Mouse (Mus musculus) liver, embryonic 16.5 days (tissue): ENCODE results near the gene Fus. TPM values are rescaled to one million over a fixed set of nuclear protein-coding genes. Genes with fewer than 3 reads are reported as not detected.
"Not testable (repeated sequence)": the region's sequence is repeated elsewhere in the genome, so short reads cannot be mapped to it uniquely, and the experiment has no call there.

Experiments used
- ATAC-seq: fragments of 200-750 bp; cut with Nextera tagmentation; 2 replicates; pipeline ENCODE4 v1.8.0; 2017; ENCODE audit warnings: low read depth, mild to moderate bottlenecking, moderate number of reproducible peaks, moderate library complexity
- H3K27ac ChIP-seq: fragments of 300-500 bp; sonication (generic); 2 replicates; pipeline ENCODE4 v1.5.1; 2014; ENCODE audit warnings: mild to moderate bottlenecking, low read length
- H3K27me3 ChIP-seq: fragments of 300-500 bp; sonication (generic); 2 replicates; pipeline ENCODE4 v1.6.1; 2014; ENCODE audit warnings: low read depth, low read length, mixed read lengths; ENCODE audit not compliant: control insufficient read depth, insufficient read depth
- H3K36me3 ChIP-seq: fragments of 300-500 bp; sonication (generic); 2 replicates; pipeline ENCODE4 v1.6.1; 2014; ENCODE audit warnings: mild to moderate bottlenecking; ENCODE audit not compliant: control insufficient read depth, insufficient read depth
- H3K4me1 ChIP-seq: fragments of 300-500 bp; sonication (generic); 2 replicates; pipeline ENCODE4 v1.6.1; 2014; ENCODE audit warnings: low read depth, low read length, mixed read lengths; ENCODE audit not compliant: control insufficient read depth
- H3K4me2 ChIP-seq: fragments of 300-500 bp; sonication (generic); 2 replicates; pipeline ENCODE4 v1.6.1; 2014; ENCODE audit warnings: low read depth, low read length, mixed read lengths
- H3K4me3 ChIP-seq: fragments of 300-500 bp; sonication (generic); 2 replicates; pipeline ENCODE4 v1.5.1; 2014; ENCODE audit warnings: low read depth, mild to moderate bottlenecking, low read length
- H3K9ac ChIP-seq: fragments of 300-500 bp; sonication (generic); 2 replicates; pipeline ENCODE4 v1.6.1; 2014; ENCODE audit warnings: low read depth, low read length
- H3K9me3 ChIP-seq: fragments of 300-500 bp; sonication (generic); replicated peaks from 2 replicates; pipeline ENCODE4 v1.6.1; 2016; ENCODE audit warnings: low read length; ENCODE audit not compliant: control insufficient read depth
- WGBS: fragments of 180-500 bp; shearing (Covaris S2); extraction: QIAGEN DNeasy Blood & Tissue Kit; methylation state at CpG from one replicate; pipeline ENCODE4 v1.1.7; 2014; ENCODE audit not compliant: insufficient replicate concordance; 5-methylcytosine and 5-hydroxymethylcytosine counted together
- polyA plus RNA-seq: library from polyadenylated mRNA; unstranded; fragments of >200 nt; fragmentation: Nextera tagmentation; extraction: Ambion mirVana; gene quantifications from 2 replicates; pipeline ENCODE4 v1.2.1, GENCODE M21; 2015

Fus gene
- polyA plus RNA-seq, 1 experiment from 2014 or later: 92.3 TPM

DNA sequence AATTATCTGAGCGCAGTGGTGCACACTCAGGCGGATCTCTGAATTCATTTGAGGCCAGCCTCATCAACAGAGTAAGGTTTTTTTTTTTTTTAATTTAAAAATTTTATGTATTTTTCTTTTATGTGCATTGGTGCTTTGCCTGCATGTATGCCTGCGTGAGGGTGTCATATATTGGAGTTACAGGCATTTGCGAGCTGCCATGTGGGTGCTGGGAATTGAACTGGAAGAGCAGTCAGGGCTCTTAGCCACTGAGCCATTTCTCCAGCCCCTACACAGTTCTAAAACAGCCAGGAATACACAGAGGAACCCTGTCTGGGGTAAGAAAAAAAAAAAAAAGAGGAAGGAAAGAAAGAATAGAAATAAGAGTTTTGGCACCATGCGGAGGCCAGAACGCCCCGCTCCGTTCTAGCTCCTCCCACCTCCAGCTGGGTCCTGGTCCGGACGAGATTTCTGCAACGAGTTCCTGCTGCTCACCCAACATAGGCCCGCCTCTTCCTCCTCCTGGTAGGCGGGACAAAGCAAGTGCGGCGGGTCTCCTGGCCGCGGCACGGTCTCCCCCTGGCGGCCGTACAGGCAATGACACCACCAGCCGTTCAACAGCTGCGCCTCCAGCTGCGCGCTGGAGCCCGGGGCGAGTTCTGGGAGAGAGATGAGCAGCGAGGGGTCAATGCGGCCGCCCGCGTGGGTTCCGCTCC lies 32.1 kb upstream of the Fus start:
- Histone ChIP-seq H3K4me1 (peaks cover 22% of the 10 kb centered on the region), H3K4me3 (peak overlapping the region; percentile 74), H3K27me3 (no peaks in the 10 kb centered on the region), H3K9me3 (no peaks in the 10 kb centered on the region), H3K9ac (peak overlapping the region; percentile 80), H3K27ac (0 out of 2 replicates have a peak overlapping the region, but pooled peaks have one; percentile 5), H3K36me3 (no peaks in the 10 kb centered on the region), H3K4me2 (peak overlapping the region; percentile 99)
- ATAC-seq: peak; percentile 92
- 8% methylated on average over 30 of the region's 32 CpGs for WGBS

DNA sequence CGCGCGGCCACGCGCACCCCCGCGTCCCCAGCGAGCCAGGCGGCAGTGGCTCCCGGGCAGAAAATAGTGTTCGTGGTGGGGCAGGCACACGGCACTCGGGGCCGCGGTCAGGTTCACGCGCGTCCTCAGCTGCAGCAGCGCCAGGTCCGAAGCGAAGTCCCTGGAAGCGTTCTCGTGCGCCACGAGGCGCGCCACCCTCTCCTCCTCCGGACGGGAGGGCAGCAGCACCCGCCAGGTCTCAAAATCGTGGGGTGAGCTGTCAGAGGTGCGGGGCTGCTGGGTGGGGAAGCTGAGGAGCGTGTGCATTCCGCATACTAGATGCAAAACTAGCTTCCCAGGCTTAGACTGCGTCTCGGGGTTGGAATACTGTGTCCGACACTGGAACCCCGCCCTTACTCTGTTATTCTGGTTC lies 31.5 kb upstream of the Fus start:
- ATAC-seq: no peak; the same call in 1 of the 2 replicates
- Histone ChIP-seq H3K9me3 (no peaks in the 10 kb centered on the region), H3K4me1 (peaks cover 20% of the 10 kb centered on the region), H3K27ac (0 out of 2 replicates have a peak overlapping the region, but pooled peaks have one; percentile 26), H3K9ac (peak overlapping the region; percentile 80), H3K36me3 (no peaks in the 10 kb centered on the region), H3K4me3 (peak overlapping the region; percentile 74), H3K4me2 (peak overlapping the region; percentile 99), H3K27me3 (no peaks in the 10 kb centered on the region)
- under 1% methylated on average over 38 of the region's 38 CpGs for WGBS

DNA sequence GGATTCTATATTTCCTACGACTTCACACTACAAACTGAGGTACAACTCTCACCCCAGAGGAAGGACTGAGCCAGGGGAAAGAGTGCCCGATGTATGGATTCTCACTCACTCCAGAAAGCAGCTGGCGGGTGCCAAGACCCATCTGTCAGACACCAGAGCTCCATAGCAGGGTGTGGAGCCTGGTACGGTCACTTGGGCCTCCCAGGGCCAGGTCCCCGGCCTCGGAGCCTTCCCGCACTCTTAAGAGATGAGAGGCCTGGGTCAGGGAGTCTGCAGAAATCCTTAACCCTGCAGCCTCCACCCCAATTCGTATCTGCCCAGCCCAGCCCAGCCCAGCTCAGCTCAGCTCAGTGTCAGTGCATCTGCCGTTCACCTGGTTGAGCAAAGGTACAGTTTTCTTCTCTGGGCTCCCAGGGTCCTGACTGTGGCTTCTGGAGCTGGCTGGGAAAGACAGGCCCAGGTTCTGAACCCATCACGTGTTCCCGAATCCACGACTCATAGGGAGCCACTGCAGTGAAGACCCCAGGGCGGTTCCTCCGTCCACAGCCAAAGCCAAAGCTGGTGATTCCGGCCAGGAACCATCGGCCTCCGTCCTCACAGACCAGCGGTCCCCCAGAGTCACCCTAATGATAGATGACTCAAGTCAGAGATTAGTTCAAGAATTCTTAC lies 30.9 kb upstream of the Fus start:
- Histone ChIP-seq H3K27ac (no peak overlapping the region), H3K4me3 (peak overlapping the region; percentile 74), H3K27me3 (no peaks in the 10 kb centered on the region), H3K4me1 (peaks cover 17% of the 10 kb centered on the region), H3K36me3 (no peaks in the 10 kb centered on the region), H3K9ac (peak overlapping the region; percentile 80), H3K9me3 (no peaks in the 10 kb centered on the region), H3K4me2 (peak overlapping the region; percentile 99)
- no peak for ATAC-seq
- WGBS: 56% methylated on average over 18 of the region's 18 CpGs

DNA sequence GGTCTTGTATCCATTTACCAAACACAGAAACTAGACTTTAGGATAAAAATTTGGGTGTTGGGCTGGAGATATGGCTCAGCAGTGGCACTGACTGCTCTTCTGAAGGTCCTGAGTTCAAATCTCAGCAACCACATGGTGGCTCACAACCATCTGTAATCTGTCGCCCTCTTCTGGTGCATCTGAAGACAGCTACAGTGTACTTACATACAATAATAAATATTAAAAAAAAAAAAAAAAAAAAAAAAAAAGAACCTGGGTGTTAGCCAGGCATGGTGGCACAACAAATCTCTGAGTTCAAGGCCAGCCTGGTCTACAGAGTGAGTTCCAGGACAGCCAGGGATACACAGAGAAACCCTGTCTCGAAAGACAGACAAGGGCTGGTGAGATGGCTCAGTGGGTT lies 25.2 kb upstream of the Fus start:
- not testable (repeated sequence) for H3K27ac ChIP-seq, H3K9me3 ChIP-seq, H3K4me1 ChIP-seq, H3K9ac ChIP-seq, H3K36me3 ChIP-seq, H3K4me2 ChIP-seq, H3K4me3 ChIP-seq, ATAC-seq
- 32% methylated on average over 2 of the region's 2 CpGs for WGBS
- peaks cover 20% of the 10 kb centered on the region for H3K27me3 ChIP-seq

DNA sequence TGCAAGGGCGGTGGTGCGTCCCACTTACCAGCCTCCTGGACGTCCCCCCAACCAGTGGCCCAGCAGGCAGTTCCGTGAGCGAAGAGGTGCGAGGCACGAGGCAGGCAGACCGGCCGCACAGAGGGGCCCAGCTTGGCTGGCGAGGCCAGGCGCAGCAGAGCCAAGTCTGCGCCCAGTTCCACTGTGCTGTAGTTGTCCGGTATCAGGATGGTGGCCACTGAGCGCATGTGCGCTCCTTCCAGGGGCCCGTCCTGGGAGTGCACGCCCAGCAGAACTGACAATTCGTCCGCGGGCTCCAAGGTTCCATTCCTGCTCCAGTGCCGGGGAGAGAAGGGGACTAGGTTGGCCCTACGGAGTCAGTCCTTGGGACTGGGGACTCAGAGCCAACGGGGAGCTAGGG lies 22.6 kb upstream of the Fus start:
- Histone ChIP-seq H3K27me3 (peaks cover 20% of the 10 kb centered on the region), H3K4me3 (no peak overlapping the region), H3K4me1 (no peaks in the 10 kb centered on the region; the same call in 1 of the 2 replicates), H3K4me2 (no peak overlapping the region), H3K27ac (no peak overlapping the region), H3K9ac (no peak overlapping the region), H3K9me3 (no peaks in the 10 kb centered on the region), H3K36me3 (no peaks in the 10 kb centered on the region)
- no peak for ATAC-seq
- 19% methylated on average over 23 of the region's 23 CpGs for WGBS

DNA sequence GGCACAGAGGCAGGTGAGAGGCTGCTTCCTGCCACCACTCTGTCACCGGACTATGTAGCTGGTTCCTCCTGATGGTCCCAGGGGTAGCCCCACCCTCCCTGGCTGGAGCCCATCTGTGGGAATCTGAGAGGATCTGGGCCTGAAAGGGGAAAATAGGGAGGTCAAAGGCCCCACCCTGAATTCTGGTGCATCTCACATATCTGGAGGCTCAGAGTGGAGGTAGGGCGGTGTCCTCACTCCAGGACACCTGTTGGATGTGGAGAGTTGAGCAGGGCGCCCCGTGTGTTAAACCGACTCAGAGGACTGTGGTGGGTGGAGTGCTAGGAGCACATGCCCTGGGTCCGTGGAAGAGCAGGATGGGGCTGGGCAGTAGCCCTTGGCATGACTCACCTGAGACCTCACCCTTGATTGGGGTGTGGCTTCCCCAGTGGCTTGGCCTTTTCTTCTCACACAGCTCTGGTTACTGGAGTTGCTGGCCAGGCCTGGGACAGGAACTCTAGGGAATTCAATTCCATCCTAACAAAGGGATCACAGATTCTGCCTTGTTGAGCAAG lies 20.7 kb upstream of the Fus start, which contains the start of gene Prss36:
TSS of gene Prss36 (minus strand) at position 256 of the 554 bp plus-strand sequence.
- Histone ChIP-seq H3K36me3 (no peaks in the 10 kb centered on the region), H3K27ac (no peak within 1 kb of the TSS), H3K9me3 (no peaks in the 10 kb centered on the region), H3K9ac (no peak within 1 kb of the TSS), H3K4me3 (no peak within 1 kb of the TSS), H3K4me2 (no peak within 1 kb of the TSS), H3K4me1 (no peaks in the 10 kb centered on the region; the same call in 1 of the 2 replicates), H3K27me3 (peaks cover 20% of the 10 kb centered on the region)
- ATAC-seq: 0 out of 2 replicates have a peak, but pooled peaks have one; percentile 9
- WGBS: 54% methylated on average over 6 of the region's 6 CpGs

DNA sequence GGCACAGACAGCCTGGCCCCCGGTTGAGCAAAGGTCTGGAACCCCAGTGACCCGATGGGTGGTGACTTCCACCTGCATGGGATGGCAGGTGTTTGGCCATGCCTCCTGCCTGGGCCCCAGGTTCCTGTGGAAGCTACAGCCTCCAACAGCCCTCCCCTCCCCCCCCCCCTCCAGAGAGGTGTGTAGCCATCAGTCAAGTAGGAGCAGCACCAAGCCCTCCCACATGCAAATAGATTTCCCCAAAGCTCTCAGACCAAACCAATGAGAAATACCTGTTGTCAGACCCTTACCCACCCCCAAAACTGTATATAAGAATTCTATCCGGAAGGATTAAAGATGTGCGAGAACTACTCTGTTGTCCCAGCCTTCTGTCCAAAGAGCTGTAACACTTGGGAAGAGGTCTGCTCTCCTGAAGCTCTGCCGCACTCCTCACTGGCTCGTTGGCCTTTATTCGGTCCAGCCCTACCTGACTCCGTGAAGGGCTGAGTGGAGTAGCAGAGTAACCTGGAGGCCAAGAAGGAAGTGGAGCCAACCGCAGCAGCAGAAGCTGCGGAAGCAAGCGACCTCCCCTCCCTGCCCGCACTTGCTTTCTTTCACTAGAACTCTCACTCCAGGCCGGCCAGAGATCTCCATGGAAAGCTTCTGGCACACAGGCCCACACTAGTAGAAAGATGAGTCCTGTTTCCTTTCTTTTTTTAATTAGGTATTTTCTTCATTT lies 14.2 kb upstream of the Fus start:
- H3K9me3 ChIP-seq: no peaks in the 10 kb centered on the region
- H3K36me3 ChIP-seq: no peaks in the 10 kb centered on the region
- no peak overlapping the region for H3K27ac ChIP-seq
- H3K9ac ChIP-seq: no peak overlapping the region
- ATAC-seq: no peak
- H3K4me3 ChIP-seq: no peak overlapping the region
- no peaks in the 10 kb centered on the region; the same call in 1 of the 2 replicates for H3K4me1 ChIP-seq
- WGBS: 23% methylated on average over 13 of the region's 13 CpGs
- no peak overlapping the region for H3K4me2 ChIP-seq
- no peaks in the 10 kb centered on the region for H3K27me3 ChIP-seq

DNA sequence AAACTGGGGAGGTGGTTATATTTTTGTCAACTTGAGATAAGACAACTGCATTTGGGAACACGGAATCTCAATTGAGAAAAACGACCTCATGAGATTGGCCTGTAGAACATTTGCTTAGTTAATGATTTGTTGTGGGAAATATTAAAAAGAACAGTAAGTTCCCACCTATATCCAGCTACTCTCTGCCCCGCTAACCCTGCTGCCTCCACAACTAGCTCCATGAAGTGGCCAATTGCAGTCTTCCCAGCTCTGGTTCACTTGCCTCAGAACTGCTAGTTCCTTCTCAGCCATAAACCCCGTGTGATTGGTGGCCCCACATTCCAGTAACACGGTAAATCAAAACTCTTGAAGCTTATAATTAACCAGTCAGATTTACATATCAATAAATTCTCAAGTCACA lies 7.9 kb upstream of the Fus start:
- ATAC-seq: no peak
- no peak overlapping the region for H3K4me3 ChIP-seq

More for the DNA sequence above, 7.9 kb upstream of the Fus start:
- Histone ChIP-seq H3K4me1 (no peaks in the 10 kb centered on the region), H3K27me3 (no peaks in the 10 kb centered on the region), H3K9ac (no peak overlapping the region), H3K4me2 (no peak overlapping the region), H3K27ac (no peak overlapping the region), H3K9me3 (no peaks in the 10 kb centered on the region), H3K36me3 (no peaks in the 10 kb centered on the region)
- WGBS: 50% methylated on average over 5 of the region's 5 CpGs
